Mouse (Mus musculus) spleen, adult 2 months (tissue): ENCODE data around the gene Lmbr1l. TPM values are rescaled to one million over a fixed set of nuclear protein-coding genes. Genes with fewer than 3 reads are reported as not detected.
A peak's percentile ranks its signal among the peaks of the same experiment; 100 is the strongest.
"Not testable (repeated sequence)": the region's sequence is repeated elsewhere in the genome, so short reads cannot be mapped to it uniquely, and the experiment has no call there.

Source experiments
- DNase-seq, 2 experiments: peaks; one replicate each; pipeline versions ENCODE4 v3.0.0 to v3.0.0-alpha.2; 2012 to 2021; ENCODE audit warnings: low spot score in 2 of 2, low read depth in 1 of 2
- H3K27ac ChIP-seq: fragments of 200-500 bp; 2 replicates; pipeline ENCODE4 v1.5.1; 2012; ENCODE audit warnings: low read length, inconsistent platforms; ENCODE audit not compliant: insufficient read depth
- H3K27me3 ChIP-seq: fragments of 200-500 bp; 2 replicates; pipeline ENCODE4 v1.6.1; 2012; ENCODE audit warnings: mild to moderate bottlenecking, moderate library complexity, low read length, inconsistent platforms; ENCODE audit not compliant: control insufficient read depth, insufficient read depth
- H3K36me3 ChIP-seq: fragments of 200-500 bp; 2 replicates; pipeline ENCODE4 v1.6.1; 2012; ENCODE audit warnings: mild to moderate bottlenecking, low read length, inconsistent platforms; ENCODE audit not compliant: control insufficient read depth, insufficient read depth
- H3K4me1 ChIP-seq: fragments of 200-500 bp; 2 replicates; pipeline ENCODE4 v1.6.1; 2011; ENCODE audit warnings: inconsistent platforms; ENCODE audit not compliant: control insufficient read depth, insufficient read depth, insufficient read length
- H3K4me3 ChIP-seq: fragments of 200-500 bp; 2 replicates; pipeline ENCODE4 v1.5.1; 2011; ENCODE audit warnings: mild to moderate bottlenecking, inconsistent platforms; ENCODE audit not compliant: insufficient read depth, insufficient read length; ENCODE audit errors: extremely low read depth
- CTCF ChIP-seq: fragments of 200-500 bp; IDR thresholded peaks from 2 replicates; pipeline ENCODE4 v1.5.1; 2011; ENCODE audit warnings: mild to moderate bottlenecking, inconsistent platforms; ENCODE audit not compliant: insufficient read depth, insufficient read length, insufficient replicate concordance; ENCODE audit errors: extremely low read depth
- POLR2A ChIP-seq: fragments of 200-500 bp; IDR thresholded peaks from 2 replicates; pipeline ENCODE4 v1.6.1; 2011; ENCODE audit warnings: low read depth, low read length, inconsistent platforms
- WGBS: fragments of 180-500 bp; shearing (Covaris S2); methylation state at CpG from one replicate; pipeline ENCODE4 v1.1.7; 2018; 5-methylcytosine and 5-hydroxymethylcytosine counted together
- polyA plus RNA-seq: library from polyadenylated mRNA; depleted of rRNA; stranded (reverse); fragments of >200 nt; gene quantifications from 2 replicates; pipeline ENCODE4 v1.2.3, GENCODE M21; 2012

Gene Lmbr1l
- polyA plus RNA-seq, 1 experiment, result 112 TPM

- peak within 1 kb of the TSS; percentile 92 for H3K4me3 ChIP-seq
Observed at GRCm38 (mm10) chr15:98953401-98954356, 35.6 kb upstream of the Lmbr1l start, which contains the start of the genes Gm49450 and Tuba1a. Gene Gm49450 (minus strand): TSS chr15:98953551. Gene Tuba1a (minus strand): TSS chr15:98953703.

GRCm38 (mm10) chr15:98952751-98953400 lies 34.8 kb upstream of the Lmbr1l start:
- no peaks in the 10 kb centered on the region; the same call in 1 of the 2 replicates for H3K4me1 ChIP-seq
- TF ChIP-seq POLR2A (no peak), CTCF (0 out of 2 replicates have a peak, but pooled peaks have one; percentile 10)
- peak in 1 of 2 experiments; percentile 67 for DNase-seq
- peak overlapping the region; percentile 92 for H3K4me3 ChIP-seq
- under 1% methylated on average over 41 of the region's 41 CpGs for WGBS
- H3K27me3 ChIP-seq, result no peaks in the 10 kb centered on the region
- peaks cover 2% of the 10 kb centered on the region for H3K36me3 ChIP-seq
- peak overlapping the region; percentile 97 for H3K27ac ChIP-seq

More at GRCm38 (mm10) chr15:98953401-98954356, 35.6 kb upstream of the Lmbr1l start, which contains the start of the genes Gm49450 and Tuba1a:
- TF ChIP-seq CTCF (no peak), POLR2A (peak; percentile 97)
- peak; percentile 92 to 95 for DNase-seq
- no peaks in the 10 kb centered on the region; the same call in 1 of the 2 replicates for H3K4me1 ChIP-seq
- H3K36me3 ChIP-seq, result peaks cover 2% of the 10 kb centered on the region
- WGBS, result 13% methylated on average over 28 of the region's 28 CpGs
- peak within 1 kb of the TSS; percentile 97 for H3K27ac ChIP-seq
- no peaks in the 10 kb centered on the region for H3K27me3 ChIP-seq

- H3K27ac ChIP-seq, result no peak overlapping the region
Observed at GRCm38 (mm10) chr15:98952063-98952455, 34.0 kb upstream of the Lmbr1l start.

GRCm38 (mm10) chr15:98951122-98952062 lies 33.4 kb upstream of the Lmbr1l start:
- 89% methylated on average over 11 of the region's 15 CpGs for WGBS
- not testable (repeated sequence) for H3K36me3 ChIP-seq, H3K4me1 ChIP-seq, H3K27me3 ChIP-seq, H3K4me3 ChIP-seq, H3K27ac ChIP-seq, DNase-seq

More at GRCm38 (mm10) chr15:98952063-98952455, 34.0 kb upstream of the Lmbr1l start:
- H3K27me3 ChIP-seq, result no peaks in the 10 kb centered on the region
- TF ChIP-seq POLR2A, result no peak
- H3K4me1 ChIP-seq, result no peaks in the 10 kb centered on the region; the same call in 1 of the 2 replicates
- H3K36me3 ChIP-seq, result peaks cover 2% of the 10 kb centered on the region
- DNase-seq, result no peak
- no peak overlapping the region for H3K4me3 ChIP-seq
- WGBS, result 75% methylated on average over 5 of the region's 5 CpGs

GRCm38 (mm10) chr15:98949607-98949892 lies 31.5 kb upstream of the Lmbr1l start:
- 87% methylated on average over 3 of the region's 3 CpGs for WGBS
- H3K4me3 ChIP-seq, result no peak overlapping the region
- H3K27me3 ChIP-seq, result no peaks in the 10 kb centered on the region
- H3K36me3 ChIP-seq, result peaks cover 2% of the 10 kb centered on the region
- no peak for DNase-seq
- no peak overlapping the region for H3K27ac ChIP-seq
- TF ChIP-seq CTCF, result no peak
- TF ChIP-seq POLR2A, result no peak
- no peaks in the 10 kb centered on the region; the same call in 1 of the 2 replicates for H3K4me1 ChIP-seq

- no peak for TF ChIP-seq POLR2A
- TF ChIP-seq CTCF, result no peak
- 93% methylated on average over 6 of the region's 6 CpGs for WGBS
- Histone ChIP-seq H3K27me3 (no peaks in the 10 kb centered on the region), H3K27ac (no peak overlapping the region), H3K36me3 (peaks cover 2% of the 10 kb centered on the region), H3K4me3 (no peak overlapping the region), H3K4me1 (no peaks in the 10 kb centered on the region; the same call in 1 of the 2 replicates)
- no peak for DNase-seq
Observed at GRCm38 (mm10) chr15:98948857-98949606, 31.0 kb upstream of the Lmbr1l start.
